Mouse (Mus musculus): Measurements from ENCODE around the gene Wwtr1. TPM values are rescaled to one million over a fixed set of nuclear protein-coding genes. Genes with fewer than 3 reads are reported as not detected.

The Wwtr1 gene
- total RNA-seq, 4 experiments from 2014 or later: 18.0 to 26.9 (median 22.4) TPM

DNA sequence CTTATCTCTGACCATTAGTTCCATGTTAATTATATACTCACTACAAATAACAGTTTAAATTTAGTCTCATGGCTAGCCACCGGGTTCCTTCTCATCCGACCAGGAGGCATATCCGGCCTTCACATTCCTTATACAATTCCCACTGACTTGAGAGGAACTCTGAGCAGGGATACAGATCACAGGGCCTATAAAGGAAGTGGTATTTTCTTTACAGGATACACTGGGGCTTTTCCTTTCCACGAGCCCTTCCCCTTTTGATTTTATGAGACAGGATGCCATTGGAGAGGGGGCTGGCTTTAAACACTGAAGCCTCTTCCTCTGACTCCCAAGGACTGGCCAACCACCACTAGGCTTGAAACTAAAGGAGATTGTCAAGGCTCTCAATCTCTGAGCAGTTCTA lies 59.6 kb downstream of the Wwtr1 start:
- DNase-seq (ENCODE audit: low spot score in 2 of 2): no peak

DNA sequence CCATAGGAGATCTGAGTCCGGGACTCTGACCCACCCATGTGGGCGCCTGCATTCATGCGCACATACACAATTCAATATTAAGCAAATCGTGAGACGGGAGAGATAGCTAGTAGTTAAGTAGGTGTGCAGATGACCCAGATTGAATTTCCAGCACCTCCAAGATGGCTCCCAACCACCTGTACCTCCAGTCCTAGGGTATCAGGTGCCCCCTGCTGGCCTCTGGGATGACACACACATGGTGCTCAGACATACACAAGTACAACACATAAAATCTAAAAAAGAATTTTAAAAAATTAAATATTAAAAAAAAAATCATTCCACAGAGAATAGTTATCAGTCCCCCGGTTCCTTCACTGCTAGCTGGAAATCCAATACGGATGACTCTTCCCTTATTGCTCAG lies 60.7 kb downstream of the Wwtr1 start:
- DNase-seq (ENCODE audit: low spot score in 2 of 2): no peak

DNA sequence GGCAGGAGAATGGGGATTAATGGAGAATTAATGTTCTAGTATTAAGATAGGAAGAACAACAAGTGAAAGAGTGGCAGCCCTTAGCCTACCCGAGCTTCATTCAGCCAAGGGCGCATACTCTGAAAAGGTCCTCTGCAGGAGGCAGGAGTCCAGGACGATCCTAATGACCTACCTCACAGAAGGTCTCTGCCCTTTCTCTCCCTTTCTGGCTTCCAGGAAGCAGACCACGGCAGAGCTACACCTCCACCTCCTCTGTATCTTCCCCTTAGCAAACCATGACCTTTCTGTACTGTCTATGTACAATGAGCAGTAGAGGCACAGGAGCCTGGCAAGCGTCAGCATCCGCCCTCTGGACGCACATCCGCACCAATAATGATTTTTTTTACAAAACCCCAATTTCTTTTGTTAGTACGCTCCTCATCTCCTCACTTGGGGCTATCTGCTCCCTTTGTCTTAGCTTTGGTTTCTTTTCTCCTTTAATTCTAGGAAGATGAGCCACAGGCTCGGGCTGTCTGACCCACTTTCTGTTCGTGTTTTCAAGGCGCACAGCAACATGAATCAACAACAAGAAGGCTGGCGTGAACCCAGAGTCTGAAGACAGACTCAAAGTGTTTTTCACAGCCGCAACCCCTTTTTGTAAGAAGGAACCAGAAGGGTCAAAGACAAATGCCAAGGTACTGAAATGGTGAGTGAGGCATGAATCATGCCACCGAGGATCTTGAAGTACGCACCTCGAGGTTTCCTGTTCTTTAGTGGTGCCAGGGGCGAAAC lies 63.7 kb downstream of the Wwtr1 start:
- peak in 1 of 2 experiments; percentile 54 for DNase-seq (ENCODE audit: low spot score in 2 of 2)

DNA sequence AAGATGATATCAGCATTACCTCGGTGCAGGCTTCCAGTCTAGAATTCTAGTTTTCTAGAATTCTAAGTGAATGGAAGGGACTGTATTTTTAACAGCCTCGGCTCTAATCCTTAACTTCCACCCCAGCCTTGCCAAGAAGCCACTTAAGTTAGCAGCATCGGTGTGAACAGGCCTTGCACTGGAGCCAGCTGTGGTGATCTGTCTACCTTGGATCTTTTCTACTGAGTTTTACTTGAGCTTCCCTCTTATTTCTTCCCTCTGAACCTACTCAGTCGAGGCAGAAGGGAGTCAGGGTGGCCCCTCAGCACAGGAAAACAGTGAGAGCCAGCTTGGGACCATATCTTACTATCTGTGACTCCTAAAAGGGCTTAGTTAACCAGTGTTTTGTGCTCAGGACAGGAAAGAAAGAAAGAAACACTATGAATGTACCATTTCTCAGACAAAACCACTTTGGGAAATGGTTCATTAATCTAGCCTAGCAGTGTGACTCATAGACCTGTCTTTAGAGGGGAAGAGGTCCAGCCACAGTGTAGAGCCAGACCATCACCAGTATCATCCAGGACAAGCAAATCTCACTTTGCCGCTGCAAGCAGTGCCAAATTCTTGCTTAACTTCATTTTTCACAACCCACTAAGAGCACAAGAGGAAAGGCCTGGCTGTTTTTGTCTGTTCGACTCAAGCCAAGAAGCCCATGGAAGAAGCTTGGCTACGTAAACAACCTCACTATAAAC lies 65.6 kb downstream of the Wwtr1 start:
- DNase-seq (ENCODE audit: low spot score in 2 of 2): peak in 1 of 2 experiments; percentile 33

DNA sequence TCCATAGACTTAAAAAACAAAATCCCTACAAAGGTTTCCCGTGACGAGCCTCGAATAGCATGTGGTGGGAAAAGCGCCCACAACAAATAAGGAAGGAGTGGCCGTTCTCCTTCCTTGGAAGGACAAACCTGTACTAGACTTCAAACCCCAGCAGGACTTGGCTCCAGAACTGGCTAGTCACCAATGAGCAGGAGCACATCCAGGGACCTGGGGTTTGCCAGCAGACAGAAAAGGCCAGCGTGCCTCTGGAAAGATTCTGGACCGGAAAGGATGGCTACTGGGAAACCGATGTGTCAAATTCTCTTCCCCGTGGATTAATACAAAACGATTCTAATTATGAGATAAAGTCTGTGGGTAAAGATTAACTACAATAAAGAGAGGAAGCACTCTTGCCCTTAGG lies 69.7 kb downstream of the Wwtr1 start:
- peak; percentile 45 to 63 for DNase-seq (ENCODE audit: low spot score in 2 of 2)

DNA sequence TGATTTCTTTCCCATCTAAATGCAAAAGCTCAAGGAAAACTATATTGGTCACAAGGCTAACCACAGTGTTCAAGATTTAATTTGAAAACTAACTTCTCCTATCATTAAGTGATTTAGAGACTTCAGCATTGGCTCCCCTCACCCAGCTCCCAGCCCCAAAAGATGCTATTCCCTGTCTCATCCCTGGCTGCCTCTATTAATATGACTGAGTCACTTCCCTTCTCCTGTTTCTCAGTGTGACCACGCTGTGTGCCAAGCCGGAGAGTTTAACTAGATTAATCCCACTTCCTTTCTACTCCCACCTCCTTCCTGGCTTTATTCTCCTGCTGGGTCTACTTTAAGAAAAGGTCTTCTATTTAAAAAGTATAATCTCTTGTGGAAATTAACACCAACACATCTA lies 71.0 kb downstream of the Wwtr1 start:
- DNase-seq (ENCODE audit: low spot score in 2 of 2): peak; percentile 36 to 47

DNA sequence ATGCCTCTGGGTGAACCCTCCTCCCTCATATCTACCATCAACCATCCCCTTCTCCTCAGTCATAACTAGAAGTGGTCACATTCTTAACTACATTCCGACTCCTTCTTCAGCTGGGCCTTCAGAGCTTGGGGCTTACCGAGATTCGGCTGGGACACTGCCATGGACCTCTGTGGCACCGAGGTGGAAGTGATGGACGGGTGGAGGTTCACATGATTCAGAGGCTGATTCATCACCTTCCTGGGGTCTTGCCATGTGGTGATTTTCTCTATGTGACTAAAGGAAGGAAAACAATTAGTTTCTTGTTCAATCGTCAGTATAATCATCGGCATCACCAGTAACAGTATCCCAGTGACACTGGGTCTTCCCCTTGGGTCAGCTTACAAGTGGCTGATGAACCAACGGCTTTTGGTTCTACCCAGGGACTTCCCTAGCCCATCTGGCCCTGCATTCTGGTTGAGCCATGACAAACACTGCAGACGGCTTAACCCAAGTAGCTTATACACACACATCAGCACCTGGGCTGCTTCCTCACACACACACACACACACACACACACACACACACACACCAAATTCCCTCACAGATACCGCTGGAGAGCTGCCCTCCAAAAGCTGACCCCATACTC lies 74.0 kb downstream of the Wwtr1 start:
- no peak for DNase-seq (ENCODE audit: low spot score in 2 of 2)

DNA sequence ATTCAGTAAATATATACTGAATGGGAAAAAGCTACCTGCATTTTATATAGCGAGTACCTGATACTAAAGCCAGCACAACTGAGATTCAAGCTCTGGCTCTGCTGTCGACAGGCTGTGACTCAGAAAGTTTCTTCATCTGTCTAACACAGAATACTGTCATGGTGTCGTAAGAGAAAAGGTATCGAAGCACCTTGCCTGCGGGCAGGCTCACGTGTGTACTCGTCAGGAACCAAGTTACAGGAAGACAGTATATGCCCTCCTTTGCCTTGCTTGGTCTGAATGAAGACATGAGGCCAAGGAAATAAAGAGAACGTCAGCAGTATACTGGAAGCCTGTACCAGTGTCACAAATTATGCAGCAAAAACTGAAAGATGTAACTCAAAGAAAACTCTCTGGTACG lies 74.9 kb downstream of the Wwtr1 start:
- DNase-seq (ENCODE audit: low spot score in 2 of 2): no peak

DNA sequence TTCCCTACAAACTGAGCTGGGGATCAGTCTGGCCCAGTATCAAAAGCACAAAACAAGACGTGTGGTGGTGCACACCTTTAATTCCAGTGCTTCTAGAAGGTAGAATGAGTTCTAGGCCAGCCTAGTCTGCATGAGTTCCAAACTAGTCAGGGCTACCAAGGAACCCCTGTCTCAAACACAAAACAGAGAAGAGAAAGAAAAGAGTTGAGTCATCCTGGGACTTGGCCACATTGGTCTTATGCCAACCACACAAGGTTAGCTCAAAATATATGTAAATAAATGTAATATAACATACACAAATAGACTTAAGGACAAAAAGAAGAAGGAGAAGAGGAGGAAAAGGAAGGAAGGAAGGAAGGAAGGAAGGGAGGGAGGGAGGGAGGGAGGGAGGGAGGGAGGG lies 77.9 kb downstream of the Wwtr1 start:
- DNase-seq (ENCODE audit: low spot score in 2 of 2): no peak

DNA sequence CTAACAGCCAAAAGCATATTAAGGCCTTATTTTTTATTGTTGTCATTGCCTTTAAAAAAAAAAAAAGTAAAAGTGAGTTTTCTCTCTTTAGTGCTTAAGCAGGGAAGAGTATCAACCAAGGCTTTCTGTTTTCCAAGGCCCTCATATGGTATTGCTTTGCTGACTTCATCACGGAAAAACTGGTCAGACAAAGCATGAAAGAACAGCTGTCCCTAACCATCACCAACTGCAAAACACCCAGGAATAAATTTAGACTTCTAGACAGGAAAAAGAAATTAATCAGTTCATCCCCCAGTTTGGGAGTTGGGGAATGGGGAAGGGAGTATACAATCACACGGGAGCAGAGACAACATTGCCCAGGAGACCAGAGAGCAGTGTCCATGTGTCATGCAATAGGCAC lies 79.3 kb downstream of the Wwtr1 start:
- DNase-seq (ENCODE audit: low spot score in 2 of 2): no peak

DNA sequence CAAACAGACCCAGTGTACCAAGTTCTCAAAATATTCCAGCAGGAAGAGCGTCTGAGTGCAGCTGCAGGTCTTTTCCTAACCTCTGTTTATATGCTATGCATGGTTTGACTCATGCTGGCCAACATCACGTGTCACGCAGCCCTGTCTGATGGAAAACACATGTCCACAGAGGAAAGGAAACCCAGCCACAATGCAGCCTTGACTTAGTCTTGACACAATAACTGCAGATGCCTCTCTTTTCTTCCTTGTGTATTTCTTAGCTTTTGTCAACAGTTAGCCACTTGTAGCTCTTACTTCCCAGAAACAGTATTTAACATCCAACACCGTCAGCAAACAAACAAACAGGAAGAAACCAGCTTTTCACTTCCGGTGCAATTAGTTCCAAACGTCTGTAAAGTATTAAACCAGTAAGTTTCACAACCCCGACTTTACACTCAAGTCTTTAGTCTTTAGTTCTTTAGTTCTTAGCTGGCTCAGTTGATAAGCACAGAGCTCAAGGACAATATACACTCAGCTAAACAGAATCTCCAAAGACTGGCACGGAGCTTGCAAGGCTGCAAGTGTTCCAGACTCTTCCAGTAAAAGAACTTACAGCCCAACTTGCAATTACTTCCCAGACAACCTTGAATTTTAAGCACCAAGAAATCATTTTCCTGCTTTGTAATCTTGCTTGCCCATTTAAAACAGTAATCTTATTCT lies 88.1 kb downstream of the Wwtr1 start:
- no peak for DNase-seq (ENCODE audit: low spot score in 2 of 2)

DNA sequence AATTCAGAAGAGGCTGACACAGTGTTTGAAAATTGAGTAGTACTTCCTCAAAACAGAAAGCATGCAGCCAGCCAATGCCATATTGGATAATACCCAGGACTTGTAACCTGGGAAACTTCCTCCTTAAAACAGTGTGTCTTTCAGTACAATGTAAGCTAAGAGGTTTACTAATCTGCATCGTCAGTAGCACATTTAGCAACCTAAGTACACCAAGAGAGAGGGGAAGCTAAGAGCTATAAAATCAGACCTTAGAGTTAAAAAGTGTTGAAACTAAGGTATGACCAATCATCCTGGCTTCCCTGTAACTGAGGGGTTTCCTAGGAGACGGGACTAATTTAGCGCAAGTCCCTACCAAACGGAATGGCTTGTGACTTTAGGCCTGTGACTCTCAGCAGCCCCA lies 89.6 kb downstream of the Wwtr1 start:
- no peak for DNase-seq (ENCODE audit: low spot score in 2 of 2)

DNA sequence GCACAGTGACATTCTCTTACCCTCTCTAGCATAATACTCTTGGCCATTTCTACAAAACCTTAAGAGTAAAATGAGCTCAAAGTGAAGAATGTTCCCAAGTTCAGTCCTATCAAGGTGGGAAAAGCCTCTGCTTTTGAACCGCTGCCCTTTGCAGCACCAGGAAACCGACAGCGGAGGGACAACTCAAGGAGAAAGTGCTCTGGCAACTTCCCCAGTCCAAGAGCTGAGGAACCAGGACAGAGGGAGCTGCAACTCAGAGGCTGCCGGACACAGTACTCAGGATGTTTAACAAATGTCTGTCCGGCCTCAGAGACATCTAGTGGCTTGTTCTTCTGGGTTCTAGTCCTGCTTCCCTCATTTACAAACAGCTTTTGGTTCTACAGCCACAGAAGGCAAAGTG lies 93.7 kb downstream of the Wwtr1 start:
- DNase-seq (ENCODE audit: low spot score in 2 of 2): no peak

DNA sequence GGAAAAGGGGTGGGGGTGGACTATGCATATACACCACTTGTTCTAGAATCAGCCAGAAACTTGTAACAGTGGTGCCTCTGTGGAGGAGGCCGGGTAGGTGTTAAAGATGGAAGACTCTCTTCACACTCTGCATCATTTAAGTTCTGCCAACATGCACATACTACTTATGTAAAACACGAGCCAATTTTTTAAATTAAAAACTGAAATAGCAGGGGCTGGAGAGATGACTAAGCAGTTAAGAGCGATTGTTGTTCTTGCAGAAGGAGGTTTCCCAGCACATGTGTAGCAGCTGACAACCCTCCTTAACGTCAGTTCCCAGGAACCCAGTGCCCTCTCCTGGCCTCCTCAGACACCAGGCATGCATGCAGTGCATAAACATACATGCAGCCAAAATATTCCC lies 95.1 kb downstream of the Wwtr1 start:
- DNase-seq (ENCODE audit: low spot score in 2 of 2): no peak

DNA sequence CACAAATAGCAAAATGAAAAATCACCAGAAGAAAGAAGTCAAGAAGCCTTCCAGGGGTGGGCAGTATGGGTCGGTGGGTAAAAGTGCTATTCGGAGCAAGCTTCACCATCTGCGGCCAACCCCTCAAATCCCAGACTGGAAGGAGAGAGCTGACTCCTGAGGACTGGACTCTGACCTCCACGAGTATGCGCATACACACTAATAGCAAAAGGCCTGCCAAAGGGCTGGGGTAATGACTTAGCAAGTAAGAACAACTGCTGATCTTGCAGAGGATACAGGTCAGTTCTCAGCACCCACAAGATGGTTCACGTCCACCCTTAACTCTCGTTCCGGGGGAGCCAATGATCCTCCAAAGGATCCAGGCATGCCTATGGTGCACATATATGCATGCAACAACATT lies 101.3 kb downstream of the Wwtr1 start:
- no peak for DNase-seq (ENCODE audit: low spot score in 2 of 2)

DNA sequence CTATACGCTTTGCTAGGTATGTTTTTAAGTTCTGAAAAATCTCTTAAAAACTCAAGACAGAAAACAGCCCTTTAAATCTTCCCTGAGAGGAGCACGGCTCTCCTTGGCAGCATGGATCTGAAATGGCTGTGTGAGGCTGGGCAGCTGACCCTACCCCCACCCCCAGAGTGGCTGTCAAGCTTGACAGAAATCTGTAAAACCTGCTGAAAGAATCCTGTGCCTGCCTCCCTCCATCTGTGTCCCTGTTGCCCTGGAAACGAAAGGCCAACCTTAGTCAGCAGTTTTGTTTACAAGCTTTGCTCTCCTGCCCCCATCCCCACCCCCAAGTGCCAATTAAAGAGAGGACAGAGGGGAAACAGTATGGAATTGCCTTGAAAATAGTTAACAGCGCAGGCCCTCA lies 103.3 kb downstream of the Wwtr1 start:
- DNase-seq (ENCODE audit: low spot score in 2 of 2): no peak

DNA sequence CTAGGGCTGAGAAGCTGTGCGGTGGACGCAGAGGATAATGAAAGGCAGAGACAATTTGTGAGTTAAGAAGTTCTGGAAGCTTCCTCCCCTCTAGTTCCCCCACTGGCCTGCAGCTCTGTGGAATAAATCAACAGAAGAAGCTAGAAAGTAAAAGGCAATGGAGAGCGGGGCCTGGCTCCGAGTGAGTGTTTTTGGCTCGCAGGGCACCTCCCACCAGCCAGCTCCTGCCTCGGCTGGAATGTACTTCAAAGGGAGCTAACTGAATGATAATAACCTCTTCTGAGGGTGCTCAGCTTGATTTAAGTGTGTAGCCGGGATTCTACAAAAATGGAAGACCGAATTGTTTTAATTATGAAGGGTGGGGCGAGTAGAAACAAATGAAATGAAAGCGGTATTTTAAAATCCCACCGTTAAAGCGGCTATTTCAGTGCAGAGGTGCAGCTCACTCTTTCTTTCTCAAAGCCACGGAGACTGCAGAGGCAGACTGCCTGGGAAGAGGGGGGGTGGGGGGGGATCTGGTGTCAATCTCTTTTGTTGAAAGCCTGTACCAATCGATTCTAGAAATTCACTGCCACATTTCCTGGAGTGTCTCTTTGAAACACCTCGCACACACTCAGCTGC lies 104.6 kb downstream of the Wwtr1 start:
- DNase-seq (ENCODE audit: low spot score in 2 of 2): peak in 1 of 2 experiments; percentile 29

DNA sequence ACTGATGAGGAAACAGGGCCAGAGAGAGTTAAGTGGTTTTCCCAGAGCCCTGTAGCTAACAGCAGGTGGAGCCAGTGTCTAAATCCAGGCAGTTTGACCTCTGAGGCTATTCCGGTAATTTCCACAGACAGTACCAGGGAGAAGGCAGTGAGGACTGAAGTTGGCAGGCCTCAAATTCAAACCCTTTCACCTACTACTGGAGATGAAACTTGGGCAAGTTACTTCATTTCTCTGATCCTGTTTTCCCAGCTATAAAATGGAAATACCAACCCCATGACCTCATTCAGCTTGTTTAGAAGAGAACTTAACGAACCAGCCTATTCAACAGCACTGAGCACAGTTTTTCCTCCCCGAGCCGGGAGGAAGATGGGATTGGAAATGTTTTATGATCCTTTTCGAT lies 105.4 kb downstream of the Wwtr1 start:
- DNase-seq (ENCODE audit: low spot score in 2 of 2): peak; percentile 28 to 45

DNA sequence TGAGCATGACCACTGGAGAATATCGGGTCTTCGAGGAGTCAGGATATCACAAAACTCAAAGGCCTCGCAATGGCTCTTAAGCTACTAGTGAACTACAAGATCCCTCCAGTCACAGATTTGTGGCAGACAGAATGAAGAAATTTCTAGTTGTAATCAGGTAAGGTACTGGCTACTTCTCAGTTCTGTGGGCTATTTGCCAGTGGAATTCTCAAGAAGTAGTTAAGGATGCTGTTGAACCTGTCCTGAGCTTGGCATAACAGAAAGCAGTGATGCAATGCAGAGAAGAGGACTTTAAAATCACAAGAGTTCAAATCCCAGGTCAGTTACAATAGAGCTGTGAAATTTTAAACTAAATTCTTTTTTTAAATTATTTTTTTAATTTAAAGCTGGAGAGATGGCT lies 106.4 kb downstream of the Wwtr1 start:
- DNase-seq (ENCODE audit: low spot score in 2 of 2): no peak

DNA sequence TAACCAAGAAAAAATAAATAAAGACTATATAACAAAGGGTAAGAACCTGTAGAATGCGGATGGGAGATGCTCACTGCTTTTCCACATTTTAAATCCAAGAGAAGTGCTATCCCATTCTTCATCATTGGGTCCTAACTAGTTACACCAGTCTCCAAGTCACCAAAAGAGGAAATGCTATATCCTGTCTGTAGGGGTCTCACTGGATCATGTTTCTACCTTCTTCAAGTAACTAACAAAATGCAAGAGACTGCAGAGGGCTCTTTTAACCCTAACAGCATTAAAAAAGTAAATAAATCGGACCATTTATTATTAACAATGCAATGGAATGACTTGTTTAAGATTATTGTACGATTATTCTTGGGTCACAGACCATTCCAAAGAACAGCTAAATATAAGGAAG lies 109.4 kb downstream of the Wwtr1 start:
- DNase-seq (ENCODE audit: low spot score in 2 of 2): no peak

DNA sequence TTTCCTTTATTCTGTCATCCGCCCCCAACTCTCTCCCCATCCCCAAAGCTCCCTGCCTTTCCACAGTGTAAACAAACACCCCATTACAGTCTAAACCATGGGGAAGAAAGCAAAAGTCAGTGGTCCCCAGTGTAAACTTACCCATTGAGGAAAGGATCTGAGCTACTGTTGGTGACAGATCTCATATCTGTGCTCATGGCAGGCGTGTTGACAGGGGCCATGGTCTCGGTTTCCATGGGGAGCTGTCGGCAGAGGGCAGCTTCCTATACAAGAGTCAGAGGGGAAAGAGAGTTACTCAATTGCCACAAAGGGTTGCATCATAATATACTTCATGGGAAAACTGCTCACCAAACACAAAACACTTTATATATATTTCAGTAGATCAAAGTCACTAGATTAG lies 112.4 kb downstream of the Wwtr1 start:
- DNase-seq (ENCODE audit: low spot score in 2 of 2): no peak

DNA sequence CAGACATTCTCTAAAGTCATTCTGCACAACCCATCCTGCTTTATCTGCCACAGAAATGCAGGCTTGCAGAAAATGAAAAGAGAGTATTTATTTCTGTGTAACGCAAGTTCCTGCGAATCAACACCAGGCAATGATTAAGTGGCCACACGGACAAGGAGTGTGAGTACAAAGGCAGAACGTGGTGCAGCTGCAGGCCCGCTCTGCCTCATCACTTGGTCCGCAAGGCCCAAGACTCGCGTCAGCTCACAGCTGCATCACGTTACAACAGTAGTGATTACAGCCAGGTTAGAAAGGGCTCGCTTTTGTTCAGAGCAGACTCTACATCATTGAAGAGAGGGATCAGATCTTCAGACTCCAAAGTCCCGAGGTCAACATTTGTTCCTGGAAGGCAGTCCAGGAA lies 117.1 kb downstream of the Wwtr1 start:
- no peak for DNase-seq (ENCODE audit: low spot score in 2 of 2)
